Mouse (Mus musculus) forebrain, embryonic 12.5 days (tissue): ENCODE data around the gene Dlg2. TPM values are rescaled to one million over a fixed set of nuclear protein-coding genes. Genes with fewer than 3 reads are reported as not detected.

ENCODE experiments used
- ATAC-seq: fragments of 200-750 bp; cut with Nextera tagmentation; 2 replicates; pipeline ENCODE4 v1.8.0; 2017; ENCODE audit warnings: moderate TSS enrichment; ENCODE audit not compliant: low FRiP score
- H3K27ac ChIP-seq: fragments of 300-500 bp; sonication (generic); 2 replicates; pipeline ENCODE4 v1.5.1; 2016; ENCODE audit warnings: mild to moderate bottlenecking
- H3K27me3 ChIP-seq: fragments of 300-500 bp; sonication (generic); 2 replicates; pipeline ENCODE4 v1.6.1; 2016; ENCODE audit warnings: mild to moderate bottlenecking
- H3K36me3 ChIP-seq: fragments of 300-500 bp; sonication (generic); replicated peaks from 2 replicates; pipeline ENCODE4 v1.6.1; 2016; ENCODE audit warnings: mild to moderate bottlenecking
- H3K4me1 ChIP-seq: fragments of 300-500 bp; sonication (generic); 2 replicates; pipeline ENCODE4 v1.6.1; 2016
- H3K4me2 ChIP-seq: fragments of 300-500 bp; sonication (generic); 2 replicates; pipeline ENCODE4 v1.6.1; 2016; ENCODE audit warnings: mild to moderate bottlenecking, moderate library complexity
- H3K4me3 ChIP-seq: fragments of 300-500 bp; sonication (generic); replicated peaks from 2 replicates; pipeline ENCODE4 v1.5.1; 2016; ENCODE audit warnings: mild to moderate bottlenecking
- H3K9ac ChIP-seq: fragments of 300-500 bp; sonication (generic); 2 replicates; pipeline ENCODE4 v1.6.1; 2016; ENCODE audit warnings: mild to moderate bottlenecking
- H3K9me3 ChIP-seq: fragments of 300-500 bp; sonication (generic); 2 replicates; pipeline ENCODE4 v1.6.1; 2016
- WGBS: fragments of 180-500 bp; shearing (Covaris S2); methylation state at CpG from one replicate; pipeline ENCODE4 v1.1.7; 2016; 5-methylcytosine and 5-hydroxymethylcytosine counted together
- polyA plus RNA-seq: library from polyadenylated mRNA; unstranded; fragments of >200 nt; fragmentation: Nextera tagmentation; extraction: Ambion mirVana; gene quantifications from 2 replicates; pipeline ENCODE4 v1.2.1, GENCODE M21; 2016

Gene Dlg2
- polyA plus RNA-seq, 1 experiment from 2014 or later, result 6.5 TPM

GRCm38 (mm10) chr7:91790949-91791564, 1314.6 kb downstream of the Dlg2 start:
- Histone ChIP-seq H3K4me1 (no peaks in the 10 kb centered on the region), H3K9ac (no peak overlapping the region), H3K4me3 (no peak overlapping the region), H3K36me3 (no peaks in the 10 kb centered on the region), H3K4me2 (no peak overlapping the region), H3K27me3 (no peaks in the 10 kb centered on the region), H3K9me3 (no peaks in the 10 kb centered on the region), H3K27ac (no peak overlapping the region)
- ATAC-seq, result no peak
- 84% methylated on average over 4 of the region's 4 CpGs for WGBS

- Histone ChIP-seq H3K27me3 (no peaks in the 10 kb centered on the region), H3K9ac (no peak overlapping the region), H3K4me1 (no peaks in the 10 kb centered on the region), H3K9me3 (no peaks in the 10 kb centered on the region), H3K36me3 (no peaks in the 10 kb centered on the region), H3K4me3 (no peak overlapping the region), H3K27ac (no peak overlapping the region), H3K4me2 (no peak overlapping the region)
- 9% methylated on average over 4 of the region's 4 CpGs for whole genome bisulfite sequencing
- peak; percentile 60; the same call in 1 of the 2 replicates for ATAC-seq
These were observed 1330.2 kb downstream of the Dlg2 start for GRCm38 (mm10) chr7:91806632-91807031.

- WGBS, result 43% methylated on average over 2 of the region's 2 CpGs
- Histone ChIP-seq H3K4me1 (no peaks in the 10 kb centered on the region), H3K9me3 (no peaks in the 10 kb centered on the region), H3K4me2 (no peak overlapping the region), H3K9ac (no peak overlapping the region), H3K27me3 (no peaks in the 10 kb centered on the region), H3K36me3 (no peaks in the 10 kb centered on the region), H3K27ac (no peak overlapping the region), H3K4me3 (no peak overlapping the region)
- ATAC-seq, result no peak
These were observed 1334.3 kb downstream of the Dlg2 start for GRCm38 (mm10) chr7:91810774-91811173.

GRCm38 (mm10) chr7:91818004-91818403, 1341.5 kb downstream of the Dlg2 start:
- Histone ChIP-seq H3K27me3 (no peaks in the 10 kb centered on the region), H3K4me2 (no peak overlapping the region), H3K9ac (no peak overlapping the region), H3K4me1 (no peaks in the 10 kb centered on the region), H3K27ac (no peak overlapping the region), H3K36me3 (no peaks in the 10 kb centered on the region), H3K9me3 (no peaks in the 10 kb centered on the region), H3K4me3 (no peak overlapping the region)
- no peak for ATAC-seq
- WGBS, result 78% methylated on average over 1 of the region's 1 CpGs

GRCm38 (mm10) chr7:91832207-91832606, 1355.7 kb downstream of the Dlg2 start:
- H3K27me3 ChIP-seq, result no peaks in the 10 kb centered on the region
- H3K36me3 ChIP-seq, result no peaks in the 10 kb centered on the region
- no peak overlapping the region for H3K9ac ChIP-seq
- H3K4me3 ChIP-seq, result no peak overlapping the region
- no peaks in the 10 kb centered on the region for H3K9me3 ChIP-seq
- 86% methylated on average over 5 of the region's 5 CpGs for WGBS
- H3K27ac ChIP-seq, result no peak overlapping the region
- H3K4me1 ChIP-seq, result no peaks in the 10 kb centered on the region
- no peak overlapping the region for H3K4me2 ChIP-seq
- ATAC-seq, result no peak

- Histone ChIP-seq H3K4me2 (no peak overlapping the region), H3K36me3 (no peaks in the 10 kb centered on the region), H3K27ac (no peak overlapping the region), H3K4me1 (no peaks in the 10 kb centered on the region), H3K9me3 (no peaks in the 10 kb centered on the region), H3K27me3 (no peaks in the 10 kb centered on the region), H3K4me3 (no peak overlapping the region), H3K9ac (no peak overlapping the region)
- WGBS, result 42% methylated on average over 1 of the region's 1 CpGs
- ATAC-seq, result no peak
These were observed 1369.3 kb downstream of the Dlg2 start for GRCm38 (mm10) chr7:91845723-91846122.

- no peak overlapping the region for H3K27ac ChIP-seq
- no peak overlapping the region for H3K4me2 ChIP-seq
- H3K9ac ChIP-seq, result no peak overlapping the region
- H3K9me3 ChIP-seq, result no peaks in the 10 kb centered on the region
- no peak overlapping the region for H3K4me3 ChIP-seq
- no peaks in the 10 kb centered on the region for H3K36me3 ChIP-seq
- no peaks in the 10 kb centered on the region for H3K27me3 ChIP-seq
- no peak for ATAC-seq
- H3K4me1 ChIP-seq, result no peaks in the 10 kb centered on the region
These were observed 1372.9 kb downstream of the Dlg2 start for GRCm38 (mm10) chr7:91849364-91849763.

GRCm38 (mm10) chr7:91853653-91854052, 1377.2 kb downstream of the Dlg2 start:
- ATAC-seq, result no peak
- H3K36me3 ChIP-seq, result no peaks in the 10 kb centered on the region
- 56% methylated on average over 4 of the region's 4 CpGs for WGBS

GRCm38 (mm10) chr7:91856931-91857330, 1380.5 kb downstream of the Dlg2 start:
- Histone ChIP-seq H3K4me1 (no peaks in the 10 kb centered on the region), H3K36me3 (no peaks in the 10 kb centered on the region), H3K4me3 (no peak overlapping the region), H3K27me3 (no peaks in the 10 kb centered on the region), H3K9me3 (no peaks in the 10 kb centered on the region), H3K27ac (no peak overlapping the region), H3K4me2 (no peak overlapping the region), H3K9ac (no peak overlapping the region)
- 90% methylated on average over 2 of the region's 2 CpGs for whole genome bisulfite sequencing
- no peak for ATAC-seq

More at GRCm38 (mm10) chr7:91853653-91854052, 1377.2 kb downstream of the Dlg2 start:
- no peaks in the 10 kb centered on the region for H3K27me3 ChIP-seq
- H3K4me3 ChIP-seq, result no peak overlapping the region
- no peaks in the 10 kb centered on the region for H3K4me1 ChIP-seq
- H3K9ac ChIP-seq, result no peak overlapping the region
- H3K9me3 ChIP-seq, result no peaks in the 10 kb centered on the region
- no peak overlapping the region for H3K27ac ChIP-seq
- no peak overlapping the region for H3K4me2 ChIP-seq

- 74% methylated on average over 5 of the region's 5 CpGs for WGBS
These were observed 1386.5 kb downstream of the Dlg2 start for GRCm38 (mm10) chr7:91862806-91863531.

GRCm38 (mm10) chr7:91868919-91869318, 1392.4 kb downstream of the Dlg2 start:
- Histone ChIP-seq H3K27ac (no peak overlapping the region), H3K4me3 (no peak overlapping the region), H3K4me2 (no peak overlapping the region), H3K36me3 (no peaks in the 10 kb centered on the region), H3K27me3 (no peaks in the 10 kb centered on the region), H3K4me1 (no peaks in the 10 kb centered on the region), H3K9me3 (no peaks in the 10 kb centered on the region), H3K9ac (no peak overlapping the region)
- no peak for ATAC-seq
- 84% methylated on average over 1 of the region's 1 CpGs for WGBS

More at GRCm38 (mm10) chr7:91862806-91863531, 1386.5 kb downstream of the Dlg2 start:
- Histone ChIP-seq H3K36me3 (no peaks in the 10 kb centered on the region), H3K9me3 (no peaks in the 10 kb centered on the region), H3K27ac (no peak overlapping the region), H3K4me3 (no peak overlapping the region), H3K4me1 (no peaks in the 10 kb centered on the region; the same call in 1 of the 2 replicates), H3K4me2 (no peak overlapping the region), H3K27me3 (no peaks in the 10 kb centered on the region), H3K9ac (no peak overlapping the region)
- ATAC-seq, result peak; percentile 84; the same call in 1 of the 2 replicates

GRCm38 (mm10) chr7:91876831-91877230, 1400.4 kb downstream of the Dlg2 start:
- H3K4me1 ChIP-seq, result no peaks in the 10 kb centered on the region
- no peak for ATAC-seq
- H3K27ac ChIP-seq, result no peak overlapping the region
- H3K9me3 ChIP-seq, result no peaks in the 10 kb centered on the region
- no peak overlapping the region for H3K4me3 ChIP-seq
- no peak overlapping the region for H3K4me2 ChIP-seq
- no peaks in the 10 kb centered on the region for H3K36me3 ChIP-seq
- no peak overlapping the region for H3K9ac ChIP-seq
- 63% methylated on average over 1 of the region's 1 CpGs for WGBS
- H3K27me3 ChIP-seq, result no peaks in the 10 kb centered on the region

- Histone ChIP-seq H3K4me3 (no peak overlapping the region), H3K9ac (no peak overlapping the region), H3K36me3 (no peaks in the 10 kb centered on the region), H3K4me2 (no peak overlapping the region), H3K27me3 (no peaks in the 10 kb centered on the region), H3K9me3 (no peaks in the 10 kb centered on the region), H3K4me1 (no peaks in the 10 kb centered on the region), H3K27ac (no peak overlapping the region)
- 89% methylated on average over 2 of the region's 2 CpGs for WGBS
- no peak for ATAC-seq
These were observed 1401.3 kb downstream of the Dlg2 start for GRCm38 (mm10) chr7:91877804-91878203.
